Mouse (Mus musculus): Measurements from ENCODE around the gene Golm1.

The Golm1 gene

GRCm38 (mm10) chr13:59634637-59635036, 41.0 kb downstream of the Golm1 start:
- no peak for TF ChIP-seq GATA4 (IDR thresholded peaks at IDR 0.05; ENCODE audit: insufficient replicate concordance, low read length)

- no peak for TF ChIP-seq GATA4 (IDR thresholded peaks at IDR 0.05; ENCODE audit: insufficient replicate concordance, low read length)
Observed at GRCm38 (mm10) chr13:59626739-59627138, 48.9 kb downstream of the Golm1 start.

- no peak for TF ChIP-seq GATA4 (IDR thresholded peaks at IDR 0.05; ENCODE audit: insufficient replicate concordance, low read length)
Observed at GRCm38 (mm10) chr13:59624903-59625302, 50.7 kb downstream of the Golm1 start.

- TF ChIP-seq GATA4 (IDR thresholded peaks at IDR 0.05; ENCODE audit: insufficient replicate concordance, low read length), result no peak
Observed at GRCm38 (mm10) chr13:59624389-59624788, 51.2 kb downstream of the Golm1 start.

GRCm38 (mm10) chr13:59621643-59622489, 53.7 kb downstream of the Golm1 start:
- TF ChIP-seq GATA4 (IDR thresholded peaks at IDR 0.05; ENCODE audit: insufficient replicate concordance, low read length), result no peak

GRCm38 (mm10) chr13:59618463-59618862, 57.1 kb downstream of the Golm1 start:
- peak; percentile 67; the same call in 1 of the 2 replicates for TF ChIP-seq GATA4 (IDR thresholded peaks at IDR 0.05; ENCODE audit: insufficient replicate concordance, low read length)

GRCm38 (mm10) chr13:59615554-59615953, 60.1 kb downstream of the Golm1 start:
- no peak for TF ChIP-seq GATA4 (IDR thresholded peaks at IDR 0.05; ENCODE audit: insufficient replicate concordance, low read length)

- TF ChIP-seq GATA4 (IDR thresholded peaks at IDR 0.05; ENCODE audit: insufficient replicate concordance, low read length), result no peak
Observed at GRCm38 (mm10) chr13:59615152-59615551, 60.5 kb downstream of the Golm1 start.

GRCm38 (mm10) chr13:59613868-59614267, 61.7 kb downstream of the Golm1 start:
- TF ChIP-seq GATA4 (IDR thresholded peaks at IDR 0.05; ENCODE audit: insufficient replicate concordance, low read length), result peak; percentile 51; the same call in 1 of the 2 replicates

GRCm38 (mm10) chr13:59610437-59610836, 65.2 kb downstream of the Golm1 start:
- TF ChIP-seq GATA4 (IDR thresholded peaks at IDR 0.05; ENCODE audit: insufficient replicate concordance, low read length), result no peak

GRCm38 (mm10) chr13:59609885-59610284, 65.7 kb downstream of the Golm1 start:
- no peak for TF ChIP-seq GATA4 (IDR thresholded peaks at IDR 0.05; ENCODE audit: insufficient replicate concordance, low read length)

- TF ChIP-seq GATA4 (IDR thresholded peaks at IDR 0.05; ENCODE audit: insufficient replicate concordance, low read length), result no peak
Observed at GRCm38 (mm10) chr13:59605221-59605922, 70.2 kb downstream of the Golm1 start.

- TF ChIP-seq GATA4 (IDR thresholded peaks at IDR 0.05; ENCODE audit: insufficient replicate concordance, low read length), result no peak
Observed at GRCm38 (mm10) chr13:59604511-59604910, 71.1 kb downstream of the Golm1 start.

GRCm38 (mm10) chr13:59603096-59603495, 72.5 kb downstream of the Golm1 start:
- TF ChIP-seq GATA4 (IDR thresholded peaks at IDR 0.05; ENCODE audit: insufficient replicate concordance, low read length), result no peak

GRCm38 (mm10) chr13:59592630-59593029, 83.0 kb downstream of the Golm1 start:
- TF ChIP-seq GATA4 (IDR thresholded peaks at IDR 0.05; ENCODE audit: insufficient replicate concordance, low read length), result no peak

- no peak for TF ChIP-seq GATA4 (IDR thresholded peaks at IDR 0.05; ENCODE audit: insufficient replicate concordance, low read length)
Observed at GRCm38 (mm10) chr13:59590691-59591090, 84.9 kb downstream of the Golm1 start.

All from liver, adult (tissue).